Mouse (Mus musculus): ENCODE data around the gene Hltf. TPM values are rescaled to one million over a fixed set of nuclear protein-coding genes. Genes with fewer than 3 reads are reported as not detected.
"Not testable (repeated sequence)": the region's sequence is repeated elsewhere in the genome, so short reads cannot be mapped to it uniquely, and the experiment has no call there.

The Hltf gene
- 22.7 and 25.6 TPM in 2 replicates for polyA plus RNA-seq (2014; fragmentation: Nextera tagmentation; extraction: Ambion mirVana)

DNA sequence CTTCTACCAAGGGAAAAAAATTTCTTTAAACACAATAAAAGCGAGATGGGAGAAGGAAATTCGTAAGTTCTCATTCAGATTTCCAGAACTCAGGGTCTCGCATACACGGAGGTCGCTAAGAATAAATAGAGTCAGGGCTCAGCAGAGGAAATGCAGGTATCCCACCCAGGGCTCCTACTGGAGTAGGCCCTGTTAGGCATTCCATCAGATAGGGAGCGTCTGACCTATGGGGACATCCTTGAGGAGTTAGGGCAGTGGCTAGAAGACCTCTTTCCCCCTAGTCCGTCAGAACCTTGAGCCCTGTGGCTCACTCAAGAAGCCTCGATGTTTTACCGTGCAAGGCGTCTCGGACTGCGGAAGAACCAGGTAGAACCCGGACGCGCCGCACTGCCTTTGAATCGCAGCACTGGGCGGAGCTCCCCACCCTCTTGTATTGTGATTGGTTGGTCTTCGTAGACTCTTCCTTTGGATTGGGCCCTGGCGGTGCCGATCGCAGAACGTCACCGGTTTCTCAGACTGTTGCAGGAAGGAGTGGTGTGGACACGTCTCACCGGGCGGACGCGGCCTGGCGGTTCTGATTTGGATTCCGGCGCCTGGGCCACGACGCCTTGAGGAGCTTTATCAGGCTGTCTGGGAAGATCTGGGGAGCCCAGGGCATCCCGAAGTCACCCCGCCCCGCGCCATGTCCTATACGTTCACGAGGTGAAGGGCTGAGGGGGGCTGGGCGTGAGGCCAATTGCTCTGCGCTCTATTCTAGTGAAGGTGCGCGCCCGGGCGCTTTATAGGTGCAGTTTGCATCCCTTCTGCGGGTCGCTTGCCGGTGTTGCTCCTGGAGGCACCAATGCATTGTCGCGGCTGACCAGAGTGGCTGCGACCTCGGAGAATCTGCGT is at the start of gene Hltf:
TSS of gene Hltf (plus strand) at position 506 of the 891 bp plus-strand sequence.
- H3K4me3 ChIP-seq (ENCODE audit: low read depth, low read length) = peak within 1 kb of the TSS; percentile 74
- peak within 1 kb of the TSS; percentile 59 for H3K9ac ChIP-seq
- TF ChIP-seq CTCF (IDR thresholded peaks at IDR 0.05; ENCODE audit: low read depth) = no peak
- H3K36me3 ChIP-seq (ENCODE audit: insufficient read depth) = 0 out of 2 replicates have a peak, but pooled peaks cover 5% of the 10 kb centered on the region
- ATAC-seq (ENCODE audit: insufficient read depth) (peak; percentile 100), DNase-seq (peak; percentile 96)
- H3K27ac ChIP-seq (ENCODE audit: low read depth) = peak within 1 kb of the TSS; percentile 79
- H3K4me2 ChIP-seq = peak within 1 kb of the TSS; percentile 66
- no peaks in the 10 kb centered on the region for H3K9me3 ChIP-seq (ENCODE audit: low read depth, low read length)
- under 1% methylated on average over 52 of the region's 54 CpGs for WGBS
- no peaks in the 10 kb centered on the region for H3K4me1 ChIP-seq (ENCODE audit: insufficient read depth)
- no peaks in the 10 kb centered on the region for H3K27me3 ChIP-seq (ENCODE audit: insufficient read depth, low read length)

DNA sequence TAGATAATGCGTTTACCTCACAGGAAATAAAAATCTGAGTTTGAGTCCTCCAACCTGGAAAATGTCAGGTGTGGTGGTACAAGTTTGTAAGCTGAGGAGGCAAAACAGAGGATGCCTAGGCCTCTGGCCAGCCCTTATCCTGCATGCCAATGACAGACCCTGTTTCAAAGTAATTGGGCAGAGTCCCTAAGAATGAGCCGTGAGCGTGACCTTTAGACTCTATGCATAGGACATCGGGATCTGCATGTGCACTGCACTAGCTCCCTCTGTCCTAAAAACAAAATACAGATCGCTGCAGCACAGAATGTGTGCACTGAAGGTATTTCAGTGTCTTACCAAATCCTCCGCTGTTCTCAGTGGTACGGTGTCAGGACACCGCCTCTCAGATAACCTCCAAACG is 47.1 kb upstream of the Hltf start:
- DNase-seq (no peak), ATAC-seq (ENCODE audit: insufficient read depth) (no peak)
- no peak overlapping the region for H3K27ac ChIP-seq (ENCODE audit: low read depth)
- H3K4me3 ChIP-seq (ENCODE audit: low read depth, low read length) = no peak overlapping the region
- H3K9me3 ChIP-seq (ENCODE audit: low read depth, low read length) = no peaks in the 10 kb centered on the region
- WGBS = 90% methylated on average over 9 of the region's 9 CpGs
- no peak overlapping the region for H3K4me2 ChIP-seq
- H3K36me3 ChIP-seq (ENCODE audit: insufficient read depth) = peaks cover 33% of the 10 kb centered on the region
- H3K9ac ChIP-seq = no peak overlapping the region
- H3K27me3 ChIP-seq (ENCODE audit: insufficient read depth, low read length) = no peaks in the 10 kb centered on the region
- no peak for TF ChIP-seq CTCF (IDR thresholded peaks at IDR 0.05; ENCODE audit: low read depth)
- H3K4me1 ChIP-seq (ENCODE audit: insufficient read depth) = no peaks in the 10 kb centered on the region

DNA sequence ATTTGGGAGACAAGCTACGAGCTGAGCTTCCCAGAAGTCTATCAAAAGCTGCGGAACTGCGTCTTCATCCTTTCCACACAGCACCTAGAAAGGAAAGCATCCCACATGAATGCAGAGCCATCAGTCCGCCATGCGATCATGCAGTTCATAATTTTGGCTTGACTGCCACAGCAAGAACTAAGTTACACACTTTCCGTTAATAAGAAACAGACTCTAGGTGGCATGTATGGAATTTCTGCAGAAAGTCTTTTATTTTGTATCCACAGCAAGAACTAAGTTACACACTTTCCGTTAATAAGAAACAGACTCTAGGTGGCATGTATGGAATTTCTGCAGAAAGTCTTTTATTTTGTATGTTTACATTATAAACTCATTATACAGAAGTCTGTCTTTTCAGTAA is 46.7 kb upstream of the Hltf start:
- WGBS = 75% methylated on average over 7 of the region's 7 CpGs
- not testable (repeated sequence) for H3K9ac ChIP-seq; ATAC-seq (ENCODE audit: insufficient read depth); H3K4me1 ChIP-seq (ENCODE audit: insufficient read depth); H3K9me3 ChIP-seq (ENCODE audit: low read depth, low read length); H3K27me3 ChIP-seq (ENCODE audit: insufficient read depth, low read length); H3K4me3 ChIP-seq (ENCODE audit: low read depth, low read length); H3K4me2 ChIP-seq; H3K27ac ChIP-seq (ENCODE audit: low read depth); DNase-seq
- peaks cover 36% of the 10 kb centered on the region for H3K36me3 ChIP-seq (ENCODE audit: insufficient read depth)

DNA sequence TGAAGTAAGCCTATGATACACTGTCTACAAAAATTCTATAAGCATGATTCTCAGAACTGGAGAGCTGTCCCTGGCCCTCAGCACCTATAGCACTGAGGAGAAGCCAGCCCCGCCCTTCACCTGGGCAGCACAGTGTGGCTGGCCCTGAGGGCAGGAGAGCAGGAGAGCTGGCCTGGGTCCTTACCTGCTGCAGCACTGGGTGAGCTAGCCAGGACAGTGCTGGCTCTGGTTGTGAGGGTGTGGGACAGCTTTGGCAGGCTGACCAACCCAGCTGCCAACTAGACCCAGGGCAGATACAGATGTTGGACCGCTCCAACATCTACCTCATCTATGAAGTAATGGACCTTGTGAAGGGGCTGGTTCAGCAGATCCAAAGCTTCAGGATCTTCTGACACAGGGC is 43.2 kb upstream of the Hltf start:
- no peaks in the 10 kb centered on the region for H3K4me1 ChIP-seq (ENCODE audit: insufficient read depth)
- TF ChIP-seq CTCF (IDR thresholded peaks at IDR 0.05; ENCODE audit: low read depth) = no peak
- peaks cover 48% of the 10 kb centered on the region for H3K36me3 ChIP-seq (ENCODE audit: insufficient read depth)
- no peaks in the 10 kb centered on the region for H3K27me3 ChIP-seq (ENCODE audit: insufficient read depth, low read length)
- H3K9me3 ChIP-seq (ENCODE audit: low read depth, low read length) = no peaks in the 10 kb centered on the region
- no peak overlapping the region for H3K9ac ChIP-seq
- H3K4me3 ChIP-seq (ENCODE audit: low read depth, low read length) = no peak overlapping the region
- 97% methylated on average over 2 of the region's 2 CpGs for WGBS
- ATAC-seq (ENCODE audit: insufficient read depth) (no peak), DNase-seq (no peak)
- H3K27ac ChIP-seq (ENCODE audit: low read depth) = no peak overlapping the region
- no peak overlapping the region for H3K4me2 ChIP-seq

DNA sequence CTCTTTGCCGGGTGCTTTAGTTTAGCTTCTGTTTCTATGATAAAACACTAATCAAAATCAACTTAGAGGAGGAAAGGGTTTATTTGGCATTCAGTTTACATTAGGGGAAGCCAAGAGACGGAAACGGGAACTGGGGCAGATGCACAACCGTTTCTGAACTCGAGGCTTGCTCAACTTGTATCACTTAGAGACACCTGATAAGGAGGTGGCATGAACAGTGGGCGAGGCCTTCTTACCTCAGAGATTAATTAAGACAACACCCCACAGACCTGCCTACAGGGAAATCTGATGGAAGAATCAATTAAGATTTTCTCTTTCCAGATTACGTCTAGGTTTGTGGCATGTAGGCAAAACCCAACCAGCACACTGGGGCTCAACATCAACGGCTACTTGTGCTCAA is 39.5 kb upstream of the Hltf start:
- no peak for TF ChIP-seq CTCF (IDR thresholded peaks at IDR 0.05; ENCODE audit: low read depth)

DNA sequence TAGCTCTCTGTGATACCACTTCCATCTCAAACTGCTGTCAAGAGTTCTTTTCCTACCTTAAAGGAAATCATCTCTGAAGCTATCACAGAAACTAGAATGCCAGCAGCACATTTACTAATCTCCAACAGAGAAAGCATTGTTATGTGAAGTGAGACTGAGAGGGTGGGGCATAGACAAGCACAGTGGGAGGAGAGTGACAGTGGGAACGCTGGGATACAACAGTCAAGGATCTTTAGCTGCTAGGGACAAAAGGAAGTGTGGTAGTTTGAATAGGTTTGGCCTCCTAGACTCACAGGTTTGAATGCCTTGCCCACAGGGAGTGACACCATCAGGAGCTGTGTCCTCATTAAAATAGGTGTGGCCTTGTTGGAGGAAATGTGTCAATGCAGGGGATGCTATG is 33.8 kb upstream of the Hltf start:
- peaks cover 54% of the 10 kb centered on the region for H3K36me3 ChIP-seq (ENCODE audit: insufficient read depth)
- DNase-seq (no peak), ATAC-seq (ENCODE audit: insufficient read depth) (no peak)
- no peak overlapping the region for H3K9ac ChIP-seq
- H3K4me1 ChIP-seq (ENCODE audit: insufficient read depth) = no peaks in the 10 kb centered on the region
- H3K4me3 ChIP-seq (ENCODE audit: low read depth, low read length) = no peak overlapping the region
- 56% methylated on average over 1 of the region's 1 CpGs for WGBS
- H3K4me2 ChIP-seq = no peak overlapping the region
- no peaks in the 10 kb centered on the region for H3K9me3 ChIP-seq (ENCODE audit: low read depth, low read length)
- no peaks in the 10 kb centered on the region for H3K27me3 ChIP-seq (ENCODE audit: insufficient read depth, low read length)
- no peak for TF ChIP-seq CTCF (IDR thresholded peaks at IDR 0.05; ENCODE audit: low read depth)
- H3K27ac ChIP-seq (ENCODE audit: low read depth) = no peak overlapping the region

More for the DNA sequence above, 39.5 kb upstream of the Hltf start:
- Histone ChIP-seq H3K27me3 (ENCODE audit: insufficient read depth, low read length) (no peaks in the 10 kb centered on the region), H3K27ac (ENCODE audit: low read depth) (no peak overlapping the region), H3K4me3 (ENCODE audit: low read depth, low read length) (no peak overlapping the region), H3K9me3 (ENCODE audit: low read depth, low read length) (no peaks in the 10 kb centered on the region), H3K9ac (no peak overlapping the region), H3K4me1 (ENCODE audit: insufficient read depth) (no peaks in the 10 kb centered on the region), H3K36me3 (ENCODE audit: insufficient read depth) (peaks cover 53% of the 10 kb centered on the region), H3K4me2 (no peak overlapping the region)
- WGBS = 62% methylated on average over 8 of the region's 8 CpGs
- DNase-seq (no peak), ATAC-seq (ENCODE audit: insufficient read depth) (no peak)

DNA sequence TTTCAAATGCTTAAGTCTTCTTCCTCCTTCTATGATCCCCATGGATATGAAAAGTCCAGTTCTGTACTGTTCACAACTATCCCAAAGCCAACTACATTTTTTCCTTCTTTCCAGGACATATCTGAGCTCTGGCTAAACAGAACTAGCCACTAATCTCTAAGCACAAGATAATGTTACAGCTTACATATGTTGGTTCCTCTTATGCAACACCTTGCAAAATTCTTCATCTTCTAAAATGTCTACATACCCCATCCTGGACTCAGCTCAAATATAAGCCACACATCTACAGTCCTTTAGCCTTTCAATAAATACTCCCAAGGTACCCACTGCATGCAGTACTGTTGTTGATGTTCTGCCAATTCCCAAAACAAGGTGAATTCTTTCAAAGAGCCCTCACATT is 31.1 kb upstream of the Hltf start:
- Histone ChIP-seq H3K27me3 (ENCODE audit: insufficient read depth, low read length) (no peaks in the 10 kb centered on the region), H3K4me2 (no peak overlapping the region), H3K9me3 (ENCODE audit: low read depth, low read length) (no peaks in the 10 kb centered on the region), H3K36me3 (ENCODE audit: insufficient read depth) (peaks cover 41% of the 10 kb centered on the region), H3K9ac (no peak overlapping the region), H3K4me1 (ENCODE audit: insufficient read depth) (no peaks in the 10 kb centered on the region), H3K4me3 (ENCODE audit: low read depth, low read length) (no peak overlapping the region), H3K27ac (ENCODE audit: low read depth) (no peak overlapping the region)
- ATAC-seq (ENCODE audit: insufficient read depth) (no peak), DNase-seq (no peak)
- no peak for TF ChIP-seq CTCF (IDR thresholded peaks at IDR 0.05; ENCODE audit: low read depth)

All from lung, embryonic 14.5 days (tissue).